Mouse (Mus musculus): Measurements from ENCODE around the gene Lcn6.
"Not testable (repeated sequence)": the region's sequence is repeated elsewhere in the genome, so short reads cannot be mapped to it uniquely, and the experiment has no call there.

The Lcn6 gene

GRCm38 (mm10) chr2:25676486-25676885, at the start of gene Lcn6:
TSS of gene Lcn6 (plus strand) at chr2:25676786.
- DNase-seq (ENCODE audit: low spot score), result no peak

GRCm38 (mm10) chr2:25627811-25628210, 48.8 kb upstream of the Lcn6 start, which contains the start of gene Fcna:
TSS of gene Fcna (minus strand) at chr2:25628030.
- DNase-seq (ENCODE audit: low spot score), result no peak

- DNase-seq (ENCODE audit: low spot score), result no peak
Observed at GRCm38 (mm10) chr2:25628738-25629137, 47.8 kb upstream of the Lcn6 start.

- DNase-seq (ENCODE audit: low spot score), result no peak
Observed at GRCm38 (mm10) chr2:25633616-25634015, 43.0 kb upstream of the Lcn6 start.

GRCm38 (mm10) chr2:25634046-25634445, 42.5 kb upstream of the Lcn6 start:
- no peak for DNase-seq (ENCODE audit: low spot score)

- no peak for DNase-seq (ENCODE audit: low spot score)
Observed at GRCm38 (mm10) chr2:25639890-25640289, 36.7 kb upstream of the Lcn6 start.

- no peak for DNase-seq (ENCODE audit: low spot score)
Observed at GRCm38 (mm10) chr2:25652902-25653301, 23.7 kb upstream of the Lcn6 start, which contains the start of gene Lcn8. TSS of gene Lcn8 (plus strand) at chr2:25653120.

- DNase-seq (ENCODE audit: low spot score), result no peak
Observed at GRCm38 (mm10) chr2:25654502-25654901, 22.1 kb upstream of the Lcn6 start.

- no peak for DNase-seq (ENCODE audit: low spot score)
Observed at GRCm38 (mm10) chr2:25656691-25657090, 19.9 kb upstream of the Lcn6 start.

- DNase-seq (ENCODE audit: low spot score), result no peak
Observed at GRCm38 (mm10) chr2:25657246-25657645, 19.3 kb upstream of the Lcn6 start.

- DNase-seq (ENCODE audit: low spot score), result no peak
Observed at GRCm38 (mm10) chr2:25657652-25658051, 18.9 kb upstream of the Lcn6 start, which contains the start of gene Lcn5. TSS of gene Lcn5 (plus strand) at chr2:25657952.

- DNase-seq (ENCODE audit: low spot score), result no peak
Observed at GRCm38 (mm10) chr2:25660279-25660678, 16.3 kb upstream of the Lcn6 start.

GRCm38 (mm10) chr2:25661245-25661970, 15.2 kb upstream of the Lcn6 start:
- no peak for DNase-seq (ENCODE audit: low spot score)

GRCm38 (mm10) chr2:25663511-25663910, 13.1 kb upstream of the Lcn6 start:
- peak; percentile 15 for DNase-seq (ENCODE audit: low spot score)

- DNase-seq (ENCODE audit: low spot score), result no peak
Observed at GRCm38 (mm10) chr2:25664125-25664524, 12.5 kb upstream of the Lcn6 start.

GRCm38 (mm10) chr2:25666516-25666915, 10.1 kb upstream of the Lcn6 start:
- no peak for DNase-seq (ENCODE audit: low spot score)

GRCm38 (mm10) chr2:25679559-25679958, 3.0 kb downstream of the Lcn6 start:
- no peak for DNase-seq (ENCODE audit: low spot score)

- no peak for DNase-seq (ENCODE audit: low spot score)
Observed at GRCm38 (mm10) chr2:25682426-25682825, 5.8 kb downstream of the Lcn6 start, which contains the start of gene Lcn10. TSS of gene Lcn10 (plus strand) at chr2:25682726.

- no peak for DNase-seq (ENCODE audit: low spot score)
Observed at GRCm38 (mm10) chr2:25686941-25687340, 10.4 kb downstream of the Lcn6 start.

GRCm38 (mm10) chr2:25694605-25695004, 18.0 kb downstream of the Lcn6 start:
- no peak for DNase-seq (ENCODE audit: low spot score)

- DNase-seq (ENCODE audit: low spot score), result no peak
Observed at GRCm38 (mm10) chr2:25696951-25697350, 20.4 kb downstream of the Lcn6 start.

GRCm38 (mm10) chr2:25698696-25699095, 22.1 kb downstream of the Lcn6 start:
- DNase-seq (ENCODE audit: low spot score), result no peak

- not testable (repeated sequence) for DNase-seq (ENCODE audit: low spot score)
Observed at GRCm38 (mm10) chr2:25699743-25700142, 23.2 kb downstream of the Lcn6 start, which contains the start of gene Obp2a. TSS of gene Obp2a (plus strand) at chr2:25700043.

- DNase-seq (ENCODE audit: low spot score), result no peak
Observed at GRCm38 (mm10) chr2:25701001-25701400, 24.4 kb downstream of the Lcn6 start.
